Comparison of ENCODE assay signal across 19 mouse cellular contexts in genomic region chr3:51481881-51482280, GRCm38 (mm10).
"Had no signal": no experiment of that assay in that cellular context is flagged by ENCODE, and none has a peak within 500 bp of the region (broad histone marks: within the 10 kb centered on the region; RNA-seq: fewer than 3 reads in every experiment).

No protein-coding gene starts in this region.

- H3K27ac ChIP-seq: midbrain, embryonic 10.5 days; midbrain, embryonic 12.5 days; neural tube, embryonic 13.5 days; neural tube, embryonic 15.5 days had no signal

- H3K9me3 ChIP-seq: midbrain, embryonic 10.5 days; midbrain, embryonic 12.5 days; neural tube, embryonic 13.5 days; neural tube, embryonic 15.5 days had no signal

- H3K9ac ChIP-seq: lung, embryonic 14.5 days; midbrain, embryonic 12.5 days; neural tube, embryonic 13.5 days; neural tube, embryonic 15.5 days had no signal

- ATAC-seq: midbrain, embryonic 16.5 days had no signal

- DNase-seq: lung, adult 18-20 months; lung, embryonic 14.5 days; lung, postnatal 10 days; lung, postnatal 4 days; midbrain, embryonic 14.5 days; retina, postnatal 1 day; right cerebral cortex, adult 18-20 months; right cerebral cortex, postnatal 25 days; right cerebral cortex, postnatal 4 days; spleen, adult 18-20 months; thymus, adult 18-20 months; thymus, postnatal 14 days; thymus, postnatal 36 days had no signal

- H3K27me3 ChIP-seq: midbrain, embryonic 12.5 days; neural tube, embryonic 13.5 days; neural tube, embryonic 15.5 days had no signal

- H3K4me3 ChIP-seq: midbrain, embryonic 10.5 days; midbrain, embryonic 12.5 days; myocyte; neural tube, embryonic 13.5 days; neural tube, embryonic 15.5 days had no signal

- H3K4me2 ChIP-seq: lung, embryonic 14.5 days; midbrain, embryonic 12.5 days; neural tube, embryonic 13.5 days; neural tube, embryonic 15.5 days had no signal

- H3K36me3 ChIP-seq: midbrain, embryonic 12.5 days; neural tube, embryonic 13.5 days; neural tube, embryonic 15.5 days had no signal
